Mouse (Mus musculus) E14TG2a.4 (cell line): Measurements from ENCODE around the gene Krtap20-2.
"Not testable (repeated sequence)": the region's sequence is repeated elsewhere in the genome, so short reads cannot be mapped to it uniquely, and the experiment has no call there.

ENCODE experiments used
- H3K27me3 ChIP-seq: 2 replicates; pipeline ENCODE4 v1.6.1; 2014; ENCODE audit warnings: low read length, control low read depth; ENCODE audit not compliant: insufficient read depth
- H3K36me3 ChIP-seq: 2 replicates; pipeline ENCODE4 v1.6.1; 2014; ENCODE audit warnings: low read length, control low read depth; ENCODE audit not compliant: insufficient read depth
- H3K4me1 ChIP-seq: replicated peaks from 2 replicates; pipeline ENCODE4 v1.6.1; 2014; ENCODE audit warnings: low read depth, low read length, control low read depth
- H3K4me3 ChIP-seq: replicated peaks from 2 replicates; pipeline ENCODE4 v1.5.1; 2014; ENCODE audit warnings: mild to moderate bottlenecking, low read length
- H3K9me3 ChIP-seq: 2 replicates; pipeline ENCODE4 v1.6.1; 2014; ENCODE audit warnings: low read length, control low read depth
- CTCF ChIP-seq: conservative IDR thresholded peaks from 2 replicates; pipeline ENCODE4 v1.5.1; 2014; ENCODE audit warnings: low read length
- NANOG ChIP-seq: IDR thresholded peaks from 2 replicates; pipeline ENCODE4 v1.6.1; 2014; ENCODE audit warnings: borderline replicate concordance, low read length, mixed read lengths
- POU5F1 ChIP-seq: IDR thresholded peaks from 2 replicates; pipeline ENCODE4 v1.6.1; 2014; ENCODE audit warnings: low read length, borderline replicate concordance

The Krtap20-2 gene

GRCm38 (mm10) chr16:89205561-89205960 lies at the start of gene Krtap20-2:
Krtap20-2 (plus strand) TSS chr16:89205861.
- Histone ChIP-seq H3K27me3 (no peaks in the 10 kb centered on the region), H3K4me1 (no peaks in the 10 kb centered on the region), H3K9me3 (no peaks in the 10 kb centered on the region), H3K4me3 (no peak within 1 kb of the TSS), H3K36me3 (no peaks in the 10 kb centered on the region)
- no peak for TF ChIP-seq CTCF
- TF ChIP-seq POU5F1: no peak
- no peak for TF ChIP-seq NANOG

DNA sequence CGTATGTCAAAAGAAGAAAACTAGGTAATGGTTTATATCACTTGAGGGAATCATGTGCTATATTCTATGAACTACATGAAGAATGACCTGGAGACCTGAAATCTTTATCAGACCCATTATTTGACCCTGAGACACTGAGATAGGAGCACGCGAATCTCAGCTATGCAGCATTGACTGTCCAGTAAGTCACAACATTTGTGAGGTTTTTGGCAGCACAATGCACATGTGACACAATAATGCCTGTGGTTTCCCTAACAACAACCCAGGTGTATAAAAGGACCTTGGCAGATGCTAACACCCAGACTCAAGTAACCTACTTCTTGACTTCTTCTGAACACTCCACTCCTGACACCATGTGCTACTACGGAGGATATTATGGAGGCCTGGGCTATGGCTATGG lies 48.0 kb upstream of the Krtap20-2 start, which contains the start of gene Gm9789:
Gene Gm9789, plus strand, starts transcription at position 301 of the 400 bp plus-strand sequence.
- no peaks in the 10 kb centered on the region for H3K9me3 ChIP-seq
- H3K36me3 ChIP-seq: no peaks in the 10 kb centered on the region
- TF ChIP-seq CTCF (no peak), NANOG (no peak), POU5F1 (no peak)
- H3K27me3 ChIP-seq: no peaks in the 10 kb centered on the region
- H3K4me3 ChIP-seq: no peak within 1 kb of the TSS
- no peaks in the 10 kb centered on the region for H3K4me1 ChIP-seq

DNA sequence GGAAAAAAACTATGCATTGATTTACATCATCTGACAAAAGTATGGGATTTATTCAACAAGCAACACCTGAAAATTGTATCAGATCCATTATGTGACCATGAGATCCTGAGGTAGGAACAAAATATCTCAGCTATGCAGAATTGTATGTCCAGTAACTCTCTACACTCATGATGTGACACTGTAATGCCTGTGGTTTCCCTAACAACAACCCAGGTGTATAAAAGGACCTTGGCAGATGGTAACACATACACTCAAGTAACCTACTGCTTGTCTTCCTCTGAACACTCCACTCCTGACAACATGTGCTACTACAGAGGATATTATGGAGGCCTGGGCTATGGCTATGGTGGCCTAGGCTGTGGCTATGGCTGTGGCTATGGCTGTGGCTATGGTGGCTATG lies 36.5 kb upstream of the Krtap20-2 start, which contains the start of gene Gm7735:
Gene Gm7735, plus strand, starts transcription at position 301 of the 400 bp plus-strand sequence.
- not testable (repeated sequence) for H3K36me3 ChIP-seq, H3K9me3 ChIP-seq, H3K27me3 ChIP-seq, H3K4me1 ChIP-seq, H3K4me3 ChIP-seq

DNA sequence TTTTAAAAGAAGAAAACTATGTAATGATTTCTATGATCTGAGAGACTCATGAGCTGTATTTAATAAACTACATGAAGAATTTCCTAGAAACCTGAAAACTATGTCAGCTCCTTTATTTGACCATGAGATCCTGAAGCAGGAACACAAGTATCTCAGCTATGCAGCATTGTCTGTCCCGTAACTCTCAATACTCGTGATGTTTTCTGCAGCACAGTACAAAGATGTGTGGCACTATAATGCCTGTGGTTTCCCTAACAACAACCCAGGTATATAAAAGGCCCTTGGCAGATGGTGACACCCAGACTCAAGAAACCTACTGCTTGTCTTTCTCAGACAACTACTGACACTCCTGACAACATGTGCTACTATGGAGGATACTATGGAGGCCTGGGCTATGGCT lies 31.2 kb upstream of the Krtap20-2 start, which contains the start of gene 1110057P08Rik:
Gene 1110057P08Rik, plus strand, starts transcription at position 301 of the 400 bp plus-strand sequence.
- no peaks in the 10 kb centered on the region for H3K36me3 ChIP-seq
- TF ChIP-seq POU5F1: no peak
- TF ChIP-seq CTCF: no peak
- no peak for TF ChIP-seq NANOG
- H3K27me3 ChIP-seq: no peaks in the 10 kb centered on the region
- no peaks in the 10 kb centered on the region for H3K9me3 ChIP-seq
- no peaks in the 10 kb centered on the region for H3K4me1 ChIP-seq
- no peak within 1 kb of the TSS for H3K4me3 ChIP-seq

DNA sequence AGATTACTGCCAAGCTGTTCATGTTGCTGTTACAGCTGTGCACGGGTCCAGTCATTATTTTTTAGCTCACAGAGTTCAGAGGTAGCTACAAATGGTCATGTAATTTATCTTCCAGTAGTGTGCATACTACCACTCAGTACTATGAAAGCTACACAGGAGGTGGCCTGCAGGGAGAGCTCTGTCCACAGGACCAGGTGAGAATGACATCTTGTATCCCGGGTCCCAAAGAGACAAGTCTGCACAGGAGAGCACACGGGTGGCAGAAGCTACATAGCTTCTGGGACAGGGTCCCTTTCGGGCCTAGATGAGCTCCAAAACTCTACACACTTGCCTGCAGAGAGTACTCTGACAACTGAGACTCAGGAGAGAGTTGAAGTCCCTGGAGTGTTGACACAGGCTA lies 17.0 kb upstream of the Krtap20-2 start:
- H3K36me3 ChIP-seq: no peaks in the 10 kb centered on the region
- no peaks in the 10 kb centered on the region for H3K27me3 ChIP-seq
- H3K4me1 ChIP-seq: no peaks in the 10 kb centered on the region
- TF ChIP-seq NANOG (no peak), CTCF (peak; percentile 25)
- no peak overlapping the region for H3K4me3 ChIP-seq
- H3K9me3 ChIP-seq: no peaks in the 10 kb centered on the region
